Mouse (Mus musculus) intestine, embryonic 16.5 days (tissue): ENCODE results near the gene Gng7. TPM values are rescaled to one million over a fixed set of nuclear protein-coding genes. Genes with fewer than 3 reads are reported as not detected.

Experiments used
- ATAC-seq: fragments of 200-750 bp; cut with Nextera tagmentation; 2 replicates; pipeline ENCODE4 v1.8.0; 2017; ENCODE audit warnings: moderate TSS enrichment, moderate library complexity
- H3K27ac ChIP-seq: fragments of 300-500 bp; sonication (generic); 2 replicates; pipeline ENCODE4 v1.5.1; 2014; ENCODE audit warnings: mild to moderate bottlenecking, low read length
- H3K27me3 ChIP-seq: fragments of 300-500 bp; sonication (generic); replicated peaks from 2 replicates; pipeline ENCODE4 v1.6.1; 2014; ENCODE audit warnings: low read length, control low read depth, mixed read lengths; ENCODE audit not compliant: control insufficient read depth, insufficient read depth
- H3K36me3 ChIP-seq: fragments of 300-500 bp; sonication (generic); 2 replicates; pipeline ENCODE4 v1.6.1; 2014; ENCODE audit warnings: low read length, control low read depth; ENCODE audit not compliant: control insufficient read depth, insufficient read depth
- H3K4me1 ChIP-seq: fragments of 300-500 bp; sonication (generic); 2 replicates; pipeline ENCODE4 v1.6.1; 2014; ENCODE audit warnings: low read length, control low read depth, mixed read lengths; ENCODE audit not compliant: control insufficient read depth, insufficient read depth
- H3K4me2 ChIP-seq: fragments of 300-500 bp; sonication (generic); 2 replicates; pipeline ENCODE4 v1.6.1; 2014; ENCODE audit warnings: low read depth, low read length, control low read depth
- H3K4me3 ChIP-seq: fragments of 300-500 bp; sonication (generic); 2 replicates; pipeline ENCODE4 v1.5.1; 2014; ENCODE audit warnings: mild to moderate bottlenecking, low read length
- H3K9ac ChIP-seq: fragments of 300-500 bp; sonication (generic); 2 replicates; pipeline ENCODE4 v1.6.1; 2014; ENCODE audit warnings: low read depth, low read length
- H3K9me3 ChIP-seq: fragments of 300-500 bp; sonication (generic); 2 replicates; pipeline ENCODE4 v1.6.1; 2016; ENCODE audit warnings: low read length, control low read depth; ENCODE audit not compliant: control insufficient read depth
- WGBS: fragments of 180-500 bp; shearing (Covaris S2); extraction: QIAGEN DNeasy Blood & Tissue Kit; methylation state at CpG from one replicate; pipeline ENCODE4 v1.1.7; 2014; 5-methylcytosine and 5-hydroxymethylcytosine counted together
- polyA plus RNA-seq: library from polyadenylated mRNA; unstranded; fragments of >200 nt; fragmentation: Nextera tagmentation; extraction: Ambion mirVana; gene quantifications from 2 replicates; pipeline ENCODE4 v1.2.1, GENCODE M21; 2015

Gene Gng7
- polyA plus RNA-seq, 1 experiment from 2014 or later: 3.6 TPM

DNA sequence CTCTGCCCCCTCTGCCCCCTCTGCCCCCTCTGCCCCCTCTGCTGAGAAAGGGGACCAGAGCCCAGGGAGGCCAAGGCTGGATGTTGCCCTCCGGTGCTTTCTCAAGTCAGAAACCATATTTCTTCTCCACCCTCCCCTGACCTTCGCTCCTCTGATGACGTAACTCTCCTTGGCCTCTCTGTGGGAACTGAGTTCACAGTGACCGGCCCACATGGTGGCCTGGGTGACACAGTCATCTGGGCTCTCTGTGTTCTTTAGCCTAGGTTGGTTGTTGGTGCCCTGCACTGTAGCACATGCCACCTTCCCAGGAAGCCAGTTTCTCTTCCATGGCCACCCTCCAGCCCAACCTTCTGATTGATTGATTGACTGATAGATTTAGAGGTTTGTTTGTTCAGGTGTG is 32.4 kb downstream of the Gng7 start:
- Histone ChIP-seq H3K27me3 (0 out of 2 replicates have a peak, but pooled peaks cover 4% of the 10 kb centered on the region), H3K9me3 (no peaks in the 10 kb centered on the region), H3K4me2 (peak overlapping the region; percentile 32; the same call in 1 of the 2 replicates), H3K9ac (0 out of 2 replicates have a peak overlapping the region, but pooled peaks have one; percentile 24), H3K4me3 (no peak overlapping the region), H3K27ac (no peak overlapping the region), H3K4me1 (peaks cover 22% of the 10 kb centered on the region), H3K36me3 (no peaks in the 10 kb centered on the region)
- ATAC-seq: peak; percentile 68
- 44% methylated on average over 4 of the region's 4 CpGs for WGBS

DNA sequence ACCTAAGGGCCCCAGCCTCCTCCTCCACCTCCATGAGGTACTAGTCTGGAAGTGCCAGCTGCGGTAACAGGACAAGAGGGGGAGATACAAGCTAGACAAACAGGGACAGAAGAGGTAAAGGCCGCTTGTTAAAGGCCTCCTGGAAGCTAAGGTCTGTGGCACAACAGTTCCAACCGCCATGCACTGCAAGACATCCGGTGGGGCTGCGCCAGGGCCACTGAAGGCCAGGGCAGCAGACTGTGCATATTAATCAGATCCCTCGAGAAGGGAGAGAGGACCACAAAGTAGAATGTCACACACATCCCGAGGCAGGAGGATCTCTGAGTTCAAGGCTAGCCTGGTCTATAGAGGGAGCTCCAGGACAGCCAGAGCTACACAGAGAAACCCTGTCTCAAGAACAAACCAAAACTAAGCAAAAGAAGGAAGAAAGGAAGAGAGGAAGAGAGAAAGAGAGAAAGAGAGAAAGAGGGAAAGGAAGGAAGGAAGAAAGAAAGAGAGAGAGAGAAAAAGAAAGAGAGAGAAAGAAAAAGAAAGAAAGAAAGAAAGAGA is 33.1 kb downstream of the Gng7 start:
- Histone ChIP-seq H3K27me3 (0 out of 2 replicates have a peak, but pooled peaks cover 4% of the 10 kb centered on the region), H3K4me3 (no peak overlapping the region), H3K9me3 (no peaks in the 10 kb centered on the region), H3K36me3 (no peaks in the 10 kb centered on the region), H3K27ac (no peak overlapping the region), H3K4me2 (no peak overlapping the region), H3K9ac (no peak overlapping the region), H3K4me1 (peaks cover 17% of the 10 kb centered on the region)
- no peak for ATAC-seq
- 60% methylated on average over 7 of the region's 7 CpGs for WGBS

DNA sequence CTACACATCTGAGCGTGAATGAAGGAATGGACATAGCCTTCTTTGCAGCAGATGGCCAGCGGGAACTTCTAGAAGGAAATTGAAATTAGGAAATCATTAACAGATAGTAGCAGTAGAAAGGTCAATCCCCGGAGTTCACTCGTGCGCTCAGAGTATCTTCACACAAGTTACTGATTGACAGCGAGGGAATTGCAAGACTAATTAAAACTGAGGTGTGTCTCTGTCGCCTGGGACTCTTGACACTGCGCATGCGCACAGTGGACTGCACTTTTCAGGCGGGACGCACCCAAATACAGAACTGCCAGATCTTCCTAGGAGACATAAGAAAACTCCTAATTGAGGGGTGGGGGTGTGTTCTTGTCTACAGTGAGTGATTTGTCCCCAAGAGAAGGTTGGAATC is 39.3 kb downstream of the Gng7 start:
- Histone ChIP-seq H3K4me3 (no peak overlapping the region), H3K4me2 (no peak overlapping the region), H3K36me3 (no peaks in the 10 kb centered on the region), H3K9ac (no peak overlapping the region), H3K9me3 (peaks cover 2% of the 10 kb centered on the region; the same call in 1 of the 2 replicates), H3K27me3 (no peaks in the 10 kb centered on the region), H3K4me1 (peaks cover 28% of the 10 kb centered on the region), H3K27ac (peak overlapping the region; percentile 80)
- WGBS: 56% methylated on average over 11 of the region's 11 CpGs
- peak; percentile 82 for ATAC-seq

DNA sequence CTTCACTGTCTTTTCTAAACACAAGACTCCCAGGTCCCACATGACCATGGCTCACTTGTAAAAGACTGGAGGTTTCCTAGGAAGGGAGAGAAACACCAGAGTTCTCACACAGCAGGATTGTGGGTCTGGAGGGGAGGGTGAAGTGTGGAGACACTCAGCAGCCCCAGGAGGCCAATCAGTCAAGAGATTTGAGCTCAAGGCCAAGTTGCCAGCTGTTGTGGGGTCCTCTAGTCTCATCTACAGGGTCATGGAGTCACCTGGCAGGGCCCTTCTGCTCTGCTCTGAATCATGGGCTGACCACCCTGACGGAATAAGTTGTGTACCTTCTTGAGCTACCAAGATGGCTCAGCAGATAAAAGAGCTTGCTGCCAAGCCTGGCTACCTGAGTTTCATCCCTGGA is 41.0 kb downstream of the Gng7 start:
- 70% methylated on average over 1 of the region's 1 CpGs for WGBS

DNA sequence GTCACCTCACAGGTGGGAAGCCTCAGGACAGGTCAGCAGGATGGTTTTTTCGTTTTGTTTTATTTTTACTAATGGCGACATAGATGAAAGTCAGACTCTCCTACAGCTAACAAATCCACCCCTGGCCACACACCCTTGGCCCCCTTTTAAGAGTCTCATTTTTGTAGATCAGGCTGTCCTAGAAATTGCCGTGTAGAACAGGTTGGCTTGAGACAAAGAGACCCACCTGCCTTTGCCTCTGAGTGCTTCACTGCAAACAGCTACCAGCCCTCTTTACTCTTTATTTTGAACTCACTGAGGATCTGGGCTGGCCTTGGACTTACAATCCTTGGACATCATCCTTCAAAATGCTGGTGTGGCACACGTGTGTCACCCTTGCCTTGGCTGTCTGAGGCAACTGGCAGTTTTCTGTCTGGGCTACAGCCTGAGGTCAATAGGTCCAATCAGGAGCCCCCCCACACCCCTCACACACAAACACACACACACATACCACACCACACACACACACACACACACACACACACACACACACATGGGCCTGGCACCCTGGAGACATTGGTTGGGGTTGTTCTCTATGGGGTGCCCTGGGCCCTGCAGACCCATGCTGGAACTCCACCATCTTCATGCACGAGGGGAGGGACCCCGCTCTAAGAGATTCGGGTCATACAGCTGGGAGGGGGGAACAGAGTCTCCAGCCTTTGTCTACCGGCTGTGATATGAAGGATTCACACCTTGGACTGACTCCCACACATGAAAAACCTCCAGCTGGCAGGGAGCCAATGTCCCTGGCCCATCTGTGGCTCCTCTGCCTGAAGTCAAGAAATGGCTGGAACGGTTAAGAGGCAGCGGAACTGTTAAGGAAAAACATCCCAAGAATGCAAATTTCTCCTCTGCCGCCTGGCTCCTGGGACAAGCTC is 42.4 kb downstream of the Gng7 start:
- Histone ChIP-seq H3K4me2 (no peak overlapping the region), H3K27me3 (no peaks in the 10 kb centered on the region), H3K4me3 (no peak overlapping the region), H3K9me3 (peaks cover 2% of the 10 kb centered on the region; the same call in 1 of the 2 replicates), H3K9ac (peak overlapping the region; percentile 53), H3K4me1 (peaks cover 30% of the 10 kb centered on the region), H3K27ac (peak overlapping the region; percentile 66), H3K36me3 (no peaks in the 10 kb centered on the region)
- WGBS: 44% methylated on average over 11 of the region's 11 CpGs
- no peak for ATAC-seq

More for the DNA sequence above, 41.0 kb downstream of the Gng7 start:
- H3K9ac ChIP-seq: no peak overlapping the region
- peaks cover 2% of the 10 kb centered on the region; the same call in 1 of the 2 replicates for H3K9me3 ChIP-seq
- H3K27ac ChIP-seq: no peak overlapping the region
- H3K4me3 ChIP-seq: no peak overlapping the region
- H3K4me1 ChIP-seq: peaks cover 28% of the 10 kb centered on the region
- no peak for ATAC-seq
- H3K27me3 ChIP-seq: no peaks in the 10 kb centered on the region
- no peaks in the 10 kb centered on the region for H3K36me3 ChIP-seq
- no peak overlapping the region for H3K4me2 ChIP-seq

DNA sequence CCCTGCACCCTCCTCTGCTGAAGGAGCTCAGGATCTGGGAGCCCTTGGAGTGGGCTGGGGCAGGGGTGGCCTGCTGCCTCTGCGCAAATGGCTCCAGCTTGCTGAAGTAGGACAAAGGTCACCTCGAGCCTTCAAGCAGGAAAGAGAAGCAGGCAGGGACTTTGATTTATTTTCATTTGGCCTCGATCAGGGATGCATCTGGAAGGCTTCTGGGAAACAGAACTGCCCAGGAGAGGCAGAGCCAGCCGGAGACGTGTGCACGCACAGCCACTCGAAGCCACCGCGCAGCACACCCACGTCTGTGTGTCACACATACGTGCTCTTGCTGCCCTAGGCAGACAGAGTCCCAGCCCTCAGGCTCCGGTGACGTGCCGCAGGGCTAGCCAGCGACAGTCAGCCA is 43.2 kb downstream of the Gng7 start:
- Histone ChIP-seq H3K4me1 (peaks cover 37% of the 10 kb centered on the region), H3K4me3 (no peak overlapping the region), H3K9me3 (peaks cover 2% of the 10 kb centered on the region; the same call in 1 of the 2 replicates), H3K36me3 (no peaks in the 10 kb centered on the region), H3K9ac (peak overlapping the region; percentile 53), H3K4me2 (no peak overlapping the region), H3K27me3 (no peaks in the 10 kb centered on the region), H3K27ac (peak overlapping the region; percentile 66)
- 47% methylated on average over 15 of the region's 15 CpGs for WGBS
- ATAC-seq: peak; percentile 31

DNA sequence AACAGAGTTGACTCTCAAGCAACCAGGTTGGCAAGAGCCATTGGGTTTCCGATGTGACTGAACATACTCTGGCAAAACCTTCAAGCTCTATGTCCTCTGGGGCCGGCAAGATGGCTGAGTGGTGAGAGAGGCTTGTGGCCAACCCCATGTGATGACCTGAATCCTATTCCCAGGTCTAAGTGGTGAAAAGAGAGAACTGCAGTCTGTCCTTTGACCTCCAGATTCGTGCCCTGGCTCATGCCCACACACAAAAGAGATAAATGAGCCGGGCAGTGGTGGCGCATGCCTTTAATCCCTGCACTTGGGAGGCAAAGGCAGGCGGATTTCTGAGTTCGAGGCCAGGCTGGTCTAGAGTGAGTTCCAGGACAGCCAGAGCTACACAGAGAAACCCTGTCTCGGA is 44.6 kb downstream of the Gng7 start:
- H3K4me3 ChIP-seq: no peak overlapping the region
- H3K9ac ChIP-seq: no peak overlapping the region
- no peaks in the 10 kb centered on the region for H3K27me3 ChIP-seq
- peaks cover 43% of the 10 kb centered on the region for H3K4me1 ChIP-seq
- no peak overlapping the region for H3K27ac ChIP-seq
- no peak overlapping the region for H3K4me2 ChIP-seq
- H3K9me3 ChIP-seq: peaks cover 2% of the 10 kb centered on the region; the same call in 1 of the 2 replicates
- WGBS: 84% methylated on average over 8 of the region's 8 CpGs
- no peaks in the 10 kb centered on the region for H3K36me3 ChIP-seq
- no peak for ATAC-seq

DNA sequence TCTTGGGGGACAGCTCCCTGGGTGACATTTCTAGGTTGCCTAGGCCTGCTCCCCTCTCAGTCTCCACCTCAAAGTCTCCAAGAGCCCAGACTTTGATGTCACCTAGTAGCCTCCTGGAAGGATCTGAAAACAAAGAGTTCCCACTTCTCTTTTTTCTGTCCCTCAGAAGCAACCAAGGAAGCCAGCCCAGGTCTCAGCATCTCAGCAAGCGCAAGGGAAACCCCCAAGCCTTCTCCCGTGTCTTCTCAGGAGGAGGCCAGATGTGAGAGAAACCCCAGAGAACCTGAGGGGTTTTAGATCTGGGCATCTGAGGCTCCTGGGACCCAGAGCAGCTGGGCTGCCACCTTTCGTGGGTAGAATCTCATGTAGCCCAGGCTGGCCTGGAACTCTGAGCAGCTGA is 45.4 kb downstream of the Gng7 start:
- H3K4me2 ChIP-seq: no peak overlapping the region
- H3K4me3 ChIP-seq: no peak overlapping the region
- H3K27me3 ChIP-seq: no peaks in the 10 kb centered on the region
- no peak for ATAC-seq
- H3K4me1 ChIP-seq: peaks cover 41% of the 10 kb centered on the region
- peaks cover 2% of the 10 kb centered on the region; the same call in 1 of the 2 replicates for H3K9me3 ChIP-seq
- no peak overlapping the region for H3K27ac ChIP-seq
- no peak overlapping the region for H3K9ac ChIP-seq
- 86% methylated on average over 3 of the region's 3 CpGs for WGBS
- H3K36me3 ChIP-seq: no peaks in the 10 kb centered on the region

DNA sequence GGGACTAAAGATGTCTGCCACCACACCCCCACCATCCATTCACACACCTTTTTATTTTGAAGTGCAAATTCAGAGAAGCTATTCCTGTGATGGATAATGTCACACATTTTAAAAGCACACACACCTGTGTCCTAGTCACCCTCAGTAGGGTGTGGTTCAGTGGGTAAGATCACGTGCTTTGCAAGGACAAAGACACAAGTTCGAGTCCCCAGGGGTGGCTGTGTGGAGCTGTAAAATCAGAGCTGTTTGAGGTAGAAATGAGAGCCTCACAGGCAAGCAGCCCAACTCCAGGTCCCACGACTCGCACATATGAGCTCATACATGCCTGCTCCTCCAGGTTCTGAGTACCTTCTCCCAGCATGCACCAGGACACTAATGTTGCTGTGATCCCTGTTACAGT is 46.6 kb downstream of the Gng7 start:
- H3K4me1 ChIP-seq: peaks cover 46% of the 10 kb centered on the region
- H3K27ac ChIP-seq: no peak overlapping the region
- no peaks in the 10 kb centered on the region for H3K36me3 ChIP-seq
- H3K4me2 ChIP-seq: no peak overlapping the region
- WGBS: 87% methylated on average over 4 of the region's 4 CpGs
- H3K9me3 ChIP-seq: peaks cover 2% of the 10 kb centered on the region; the same call in 1 of the 2 replicates
- ATAC-seq: no peak
- H3K4me3 ChIP-seq: no peak overlapping the region
- H3K27me3 ChIP-seq: no peaks in the 10 kb centered on the region
- no peak overlapping the region for H3K9ac ChIP-seq
